Mouse (Mus musculus) hindbrain, embryonic 14.5 days (tissue): ENCODE data around the gene Alkbh3. TPM values are rescaled to one million over a fixed set of nuclear protein-coding genes. Genes with fewer than 3 reads are reported as not detected.

Experiments used
- ATAC-seq: fragments of 200-750 bp; cut with Nextera tagmentation; 2 replicates; pipeline ENCODE4 v1.8.0; 2017; ENCODE audit warnings: moderate number of reproducible peaks, mild to moderate bottlenecking, moderate TSS enrichment, moderate library complexity; ENCODE audit not compliant: low FRiP score
- DNase-seq: peaks from one replicate; pipeline ENCODE4 v3.0.0-alpha.2; 2015; ENCODE audit warnings: low spot score
- H3K27ac ChIP-seq: fragments of 300-500 bp; sonication (generic); 2 replicates; pipeline ENCODE4 v1.5.1; 2014; ENCODE audit warnings: mild to moderate bottlenecking, moderate library complexity
- H3K27me3 ChIP-seq: fragments of 300-500 bp; sonication (generic); 2 replicates; pipeline ENCODE4 v1.6.1; 2014; ENCODE audit warnings: mild to moderate bottlenecking, low read length, mixed read lengths; ENCODE audit not compliant: control insufficient read depth, insufficient read depth
- H3K36me3 ChIP-seq: fragments of 300-500 bp; sonication (generic); replicated peaks from 2 replicates; pipeline ENCODE4 v1.6.1; 2014; ENCODE audit not compliant: control insufficient read depth, insufficient read depth
- H3K4me1 ChIP-seq: fragments of 300-500 bp; sonication (generic); replicated peaks from 2 replicates; pipeline ENCODE4 v1.6.1; 2014; ENCODE audit warnings: antibody characterized with exemption, low read length, mixed read lengths; ENCODE audit not compliant: control insufficient read depth, insufficient read depth
- H3K4me2 ChIP-seq: fragments of 300-500 bp; sonication (generic); replicated peaks from 2 replicates; pipeline ENCODE4 v1.6.1; 2014; ENCODE audit warnings: mild to moderate bottlenecking, moderate library complexity
- H3K4me3 ChIP-seq: fragments of 300-500 bp; sonication (generic); replicated peaks from 2 replicates; pipeline ENCODE4 v1.5.1; 2014; ENCODE audit warnings: mild to moderate bottlenecking, low read length
- H3K9ac ChIP-seq: fragments of 300-500 bp; sonication (generic); 2 replicates; pipeline ENCODE4 v1.6.1; 2014
- H3K9me3 ChIP-seq: fragments of 300-500 bp; sonication (generic); 2 replicates; pipeline ENCODE4 v1.6.1; 2016; ENCODE audit warnings: low read length; ENCODE audit not compliant: control insufficient read depth
- WGBS: fragments of 180-500 bp; shearing (Covaris S2); extraction: QIAGEN DNeasy Blood & Tissue Kit; methylation state at CpG from one replicate; pipeline ENCODE4 v1.1.7; 2014; 5-methylcytosine and 5-hydroxymethylcytosine counted together
- polyA plus RNA-seq: library from polyadenylated mRNA; unstranded; fragments of >200 nt; fragmentation: Nextera tagmentation; extraction: Ambion mirVana; gene quantifications from 2 replicates; pipeline ENCODE4 v1.2.1, GENCODE M21; 2014

Alkbh3 gene
- 43.2 and 52.6 TPM in 2 replicates for polyA plus RNA-seq

GRCm38 (mm10) chr2:94010335-94011291 lies at the start of gene Alkbh3:
TSS of gene Alkbh3 (minus strand) at chr2:94010807.
- ATAC-seq (peak; percentile 99), DNase-seq (peak; percentile 96)
- Histone ChIP-seq H3K4me3 (peak within 1 kb of the TSS; percentile 77), H3K4me1 (peaks cover 11% of the 10 kb centered on the region), H3K4me2 (peak within 1 kb of the TSS; percentile 89), H3K27me3 (no peaks in the 10 kb centered on the region), H3K9me3 (0 out of 2 replicates have a peak, but pooled peaks cover 5% of the 10 kb centered on the region), H3K36me3 (peaks cover 31% of the 10 kb centered on the region), H3K9ac (peak within 1 kb of the TSS; percentile 79), H3K27ac (peak within 1 kb of the TSS; percentile 53; the same call in 1 of the 2 replicates)
- 5% methylated on average over 47 of the region's 47 CpGs for WGBS

GRCm38 (mm10) chr2:94059459-94059858 lies 48.9 kb upstream of the Alkbh3 start:
- ATAC-seq (no peak), DNase-seq (no peak)
- WGBS, result 81% methylated on average over 5 of the region's 5 CpGs
- Histone ChIP-seq H3K36me3 (no peaks in the 10 kb centered on the region), H3K4me1 (no peaks in the 10 kb centered on the region), H3K9ac (no peak overlapping the region), H3K4me2 (no peak overlapping the region), H3K4me3 (no peak overlapping the region), H3K27me3 (no peaks in the 10 kb centered on the region), H3K27ac (no peak overlapping the region), H3K9me3 (no peaks in the 10 kb centered on the region)

- Histone ChIP-seq H3K4me3 (no peak overlapping the region), H3K9me3 (no peaks in the 10 kb centered on the region), H3K27me3 (no peaks in the 10 kb centered on the region), H3K9ac (no peak overlapping the region), H3K36me3 (peaks cover 7% of the 10 kb centered on the region; the same call in 1 of the 2 replicates), H3K4me1 (peaks cover 5% of the 10 kb centered on the region), H3K27ac (no peak overlapping the region), H3K4me2 (no peak overlapping the region)
- DNase-seq (peak; percentile 73), ATAC-seq (no peak)
These were observed 44.2 kb upstream of the Alkbh3 start for GRCm38 (mm10) chr2:94054813-94055212.

GRCm38 (mm10) chr2:94051952-94052351 lies 41.3 kb upstream of the Alkbh3 start:
- DNase-seq (no peak), ATAC-seq (no peak)
- Histone ChIP-seq H3K27me3 (no peaks in the 10 kb centered on the region), H3K9ac (no peak overlapping the region), H3K4me1 (peaks cover 24% of the 10 kb centered on the region), H3K27ac (no peak overlapping the region), H3K4me3 (no peak overlapping the region), H3K36me3 (peaks cover 7% of the 10 kb centered on the region; the same call in 1 of the 2 replicates), H3K4me2 (no peak overlapping the region), H3K9me3 (no peaks in the 10 kb centered on the region)
- 84% methylated on average over 5 of the region's 5 CpGs for WGBS

GRCm38 (mm10) chr2:94050901-94051300 lies 40.3 kb upstream of the Alkbh3 start:
- Histone ChIP-seq H3K9ac (no peak overlapping the region), H3K4me1 (peaks cover 24% of the 10 kb centered on the region), H3K9me3 (no peaks in the 10 kb centered on the region), H3K27me3 (no peaks in the 10 kb centered on the region), H3K27ac (no peak overlapping the region), H3K4me2 (no peak overlapping the region), H3K36me3 (peaks cover 7% of the 10 kb centered on the region; the same call in 1 of the 2 replicates), H3K4me3 (no peak overlapping the region)
- WGBS, result 99% methylated on average over 3 of the region's 3 CpGs
- DNase-seq (no peak), ATAC-seq (no peak)

GRCm38 (mm10) chr2:94049471-94050176 lies 39.0 kb upstream of the Alkbh3 start:
- Histone ChIP-seq H3K4me3 (no peak overlapping the region), H3K4me1 (peaks cover 33% of the 10 kb centered on the region), H3K4me2 (0 out of 2 replicates have a peak overlapping the region, but pooled peaks have one; percentile 17), H3K27ac (peak overlapping the region; percentile 79), H3K9me3 (no peaks in the 10 kb centered on the region), H3K36me3 (peaks cover 7% of the 10 kb centered on the region; the same call in 1 of the 2 replicates), H3K9ac (0 out of 2 replicates have a peak overlapping the region, but pooled peaks have one; percentile 34), H3K27me3 (no peaks in the 10 kb centered on the region)
- 55% methylated on average over 5 of the region's 5 CpGs for WGBS
- ATAC-seq (peak; percentile 72; the same call in 1 of the 2 replicates), DNase-seq (peak; percentile 63)

- 0 out of 2 replicates have a peak overlapping the region, but pooled peaks have one; percentile 17 for H3K4me2 ChIP-seq
- no peaks in the 10 kb centered on the region for H3K9me3 ChIP-seq
- DNase-seq (no peak), ATAC-seq (peak; percentile 48; the same call in 1 of the 2 replicates)
- peak overlapping the region; percentile 34; the same call in 1 of the 2 replicates for H3K9ac ChIP-seq
- peak overlapping the region; percentile 79 for H3K27ac ChIP-seq
- 61% methylated on average over 5 of the region's 5 CpGs for WGBS
- H3K27me3 ChIP-seq, result no peaks in the 10 kb centered on the region
- H3K36me3 ChIP-seq, result peaks cover 7% of the 10 kb centered on the region; the same call in 1 of the 2 replicates
- H3K4me1 ChIP-seq, result peaks cover 39% of the 10 kb centered on the region
- no peak overlapping the region for H3K4me3 ChIP-seq
These were observed 38.3 kb upstream of the Alkbh3 start for GRCm38 (mm10) chr2:94048733-94049470.

- H3K9ac ChIP-seq, result 0 out of 2 replicates have a peak overlapping the region, but pooled peaks have one; percentile 34
- H3K4me2 ChIP-seq, result no peak overlapping the region
- H3K27ac ChIP-seq, result peak overlapping the region; percentile 79
- no peaks in the 10 kb centered on the region for H3K27me3 ChIP-seq
- H3K36me3 ChIP-seq, result peaks cover 7% of the 10 kb centered on the region; the same call in 1 of the 2 replicates
- no peak for ATAC-seq
- no peaks in the 10 kb centered on the region for H3K9me3 ChIP-seq
- no peak overlapping the region for H3K4me3 ChIP-seq
- WGBS, result 37% methylated on average over 1 of the region's 1 CpGs
- H3K4me1 ChIP-seq, result peaks cover 39% of the 10 kb centered on the region
- DNase-seq, result no peak
These were observed 37.7 kb upstream of the Alkbh3 start for GRCm38 (mm10) chr2:94048271-94048670.
